Mouse (Mus musculus): ENCODE measurements around the gene Klf3.

Klf3 gene

GRCm38 (mm10) chr5:64833410-64833809, 30.2 kb downstream of the Klf3 start:
- no peak for DNase-seq (ENCODE audit: low read depth, low spot score)

GRCm38 (mm10) chr5:64834213-64834612, 31.0 kb downstream of the Klf3 start:
- no peak for DNase-seq (ENCODE audit: low read depth, low spot score)

- DNase-seq (ENCODE audit: low read depth, low spot score): no peak
Observed at GRCm38 (mm10) chr5:64835295-64835694, 32.1 kb downstream of the Klf3 start.

DNA sequence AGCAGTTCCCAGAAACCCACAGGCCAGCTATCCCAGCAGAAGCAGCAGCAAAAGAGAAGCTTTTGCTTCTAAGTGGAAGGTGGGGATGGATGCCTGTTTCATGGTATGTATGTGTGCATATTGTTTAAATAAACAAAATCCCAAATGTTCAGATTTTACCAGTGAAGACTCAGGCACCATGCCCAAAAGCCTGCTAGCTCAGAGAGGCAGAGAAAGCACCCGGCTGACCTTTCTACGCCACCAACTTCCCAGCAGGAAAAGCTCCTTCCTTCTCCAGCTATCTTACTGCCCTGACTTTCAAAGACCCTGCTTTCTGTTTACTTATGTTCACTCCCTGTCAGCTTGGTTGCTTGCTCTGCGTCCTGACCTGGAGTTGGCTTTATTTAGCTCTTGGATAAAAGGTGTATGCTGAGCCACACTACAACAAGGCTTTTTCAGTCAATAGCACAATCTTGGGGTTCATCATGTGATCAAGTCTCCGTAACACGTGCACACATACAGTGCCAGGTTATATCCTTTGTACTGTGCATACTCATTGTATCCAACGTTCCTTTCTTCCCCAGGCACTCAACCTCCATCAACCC, 35.9 kb downstream of the Klf3 start:
- DNase-seq (ENCODE audit: low read depth, low spot score): no peak

GRCm38 (mm10) chr5:64840087-64840486, 36.9 kb downstream of the Klf3 start:
- DNase-seq (ENCODE audit: low read depth, low spot score): no peak

DNA sequence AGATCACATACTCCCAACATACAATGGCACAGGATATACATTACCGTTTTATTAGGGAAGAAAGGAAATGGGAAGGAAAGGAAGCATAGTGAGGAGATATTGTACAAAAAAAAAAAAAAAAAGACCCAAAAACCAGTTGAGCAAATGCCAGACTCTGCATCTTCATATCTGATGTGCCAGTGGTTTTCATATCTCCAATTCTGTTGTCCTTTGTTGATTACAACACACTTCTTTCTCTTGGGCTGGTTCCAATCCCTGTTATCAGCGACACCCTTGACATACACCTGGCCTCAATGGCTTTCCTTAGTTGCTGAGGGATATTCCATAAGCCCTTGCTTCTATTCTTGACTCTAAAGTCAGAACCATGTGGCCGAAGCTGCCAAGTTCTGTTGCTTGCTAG, 41.4 kb downstream of the Klf3 start:
- no peak for DNase-seq (ENCODE audit: low read depth, low spot score)

- DNase-seq (ENCODE audit: low read depth, low spot score): no peak
Observed at GRCm38 (mm10) chr5:64847305-64847704, 44.1 kb downstream of the Klf3 start.

GRCm38 (mm10) chr5:64849892-64850291, 46.7 kb downstream of the Klf3 start:
- DNase-seq (ENCODE audit: low read depth, low spot score): no peak

DNA sequence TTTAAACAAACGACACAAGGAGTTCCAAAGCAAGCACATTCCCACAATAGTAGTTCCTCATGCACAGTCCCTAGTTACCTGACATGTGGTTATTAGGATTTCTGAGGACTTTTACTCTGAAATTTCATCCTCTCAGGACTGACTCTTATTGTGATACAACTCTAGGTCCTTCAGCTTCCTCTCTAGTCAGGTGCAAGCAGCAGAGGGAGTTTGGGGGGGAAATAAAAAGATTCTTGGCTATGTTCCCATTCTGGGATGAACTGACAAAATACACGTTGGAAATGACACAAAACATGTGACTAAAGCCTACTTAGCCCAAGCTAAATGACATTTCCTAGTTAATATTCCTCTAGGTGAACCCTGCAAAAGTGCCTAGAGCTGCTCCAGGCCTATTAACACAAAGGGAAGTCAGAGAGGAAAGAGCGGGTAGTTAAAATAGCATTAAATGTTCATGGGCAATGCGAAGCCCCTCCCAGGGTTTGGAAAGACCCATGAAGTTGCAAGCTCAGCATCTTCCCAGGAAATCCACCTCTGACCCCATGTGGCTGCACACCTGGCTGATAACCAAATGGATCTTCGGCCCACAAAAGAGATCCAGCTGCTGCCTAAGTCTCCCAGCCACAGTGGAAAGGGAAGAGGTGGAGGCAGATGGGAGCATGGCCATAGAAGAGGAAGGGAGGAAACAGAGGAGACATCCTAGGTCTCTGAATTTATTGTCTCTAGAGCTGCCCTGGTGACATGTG, 49.6 kb downstream of the Klf3 start:
- DNase-seq (ENCODE audit: low read depth, low spot score): no peak

DNA sequence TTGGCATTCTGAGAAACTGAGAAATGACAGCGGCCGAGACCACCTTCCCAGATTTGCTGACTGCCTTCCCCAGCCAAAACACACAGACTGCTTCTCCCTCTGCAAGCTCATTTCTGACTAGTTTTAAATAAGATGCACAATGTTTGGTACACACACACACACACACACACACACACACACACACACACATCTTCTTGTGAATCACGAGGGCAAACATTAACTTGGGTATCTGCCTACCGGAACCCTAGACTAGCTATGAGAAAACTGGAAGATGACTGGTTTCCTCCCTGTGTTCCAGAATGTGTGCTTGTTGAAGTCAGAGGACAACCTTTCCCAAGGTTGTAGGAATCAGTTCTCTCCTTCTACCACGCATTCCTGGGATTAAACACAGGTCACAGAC, 50.2 kb downstream of the Klf3 start:
- no peak for DNase-seq (ENCODE audit: low read depth, low spot score)

DNA sequence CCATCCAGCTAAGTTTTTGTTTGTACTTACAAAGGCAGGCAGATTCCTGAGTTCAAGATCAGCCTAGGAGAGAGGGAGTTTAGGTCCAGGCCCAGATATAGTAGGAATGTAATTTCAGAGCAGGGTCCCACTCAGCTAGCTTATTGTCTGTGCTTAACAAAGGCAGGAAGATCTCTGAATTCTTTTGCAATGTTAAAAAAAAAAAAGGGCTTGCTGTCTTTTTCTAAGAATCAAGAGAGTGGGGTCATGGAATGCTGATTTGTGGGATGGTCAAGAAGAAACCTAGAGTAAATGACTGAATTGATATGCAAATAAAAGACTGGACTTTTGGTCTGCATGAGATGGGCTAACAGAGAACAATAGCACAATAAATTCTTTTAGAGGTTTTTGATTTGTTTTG, 52.0 kb downstream of the Klf3 start:
- DNase-seq (ENCODE audit: low read depth, low spot score): no peak

DNA sequence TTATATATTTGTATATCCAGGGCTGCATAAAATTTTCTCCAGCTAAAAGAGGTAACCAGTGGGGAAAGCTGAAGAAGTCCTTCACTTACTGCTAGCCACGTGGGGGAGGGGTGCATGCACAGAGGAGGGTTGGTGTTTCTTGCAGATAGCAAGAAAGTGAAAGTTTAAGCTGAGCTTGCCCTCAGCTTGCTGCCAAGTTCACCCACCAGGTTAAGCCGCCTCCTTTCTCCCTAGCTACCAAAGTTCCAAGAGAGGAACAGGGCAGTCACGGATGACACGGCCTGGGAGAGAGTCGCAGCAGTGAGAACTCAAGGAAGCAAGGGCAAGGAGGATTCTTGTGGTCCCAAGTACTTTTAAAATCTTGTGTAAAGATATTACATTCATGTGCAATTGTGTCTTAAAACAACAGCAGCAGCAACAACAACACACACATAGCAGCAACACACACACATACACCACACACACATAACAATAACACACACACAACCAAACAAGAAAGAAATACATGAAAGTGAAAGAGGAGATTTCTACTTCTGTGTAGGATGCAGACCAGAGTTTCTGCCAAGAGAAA, 57.8 kb downstream of the Klf3 start:
- no peak for DNase-seq (ENCODE audit: low read depth, low spot score)

GRCm38 (mm10) chr5:64861471-64862199, 58.4 kb downstream of the Klf3 start:
- no peak for DNase-seq (ENCODE audit: low read depth, low spot score)

GRCm38 (mm10) chr5:64862269-64862668, 59.1 kb downstream of the Klf3 start:
- DNase-seq (ENCODE audit: low read depth, low spot score): no peak

DNA sequence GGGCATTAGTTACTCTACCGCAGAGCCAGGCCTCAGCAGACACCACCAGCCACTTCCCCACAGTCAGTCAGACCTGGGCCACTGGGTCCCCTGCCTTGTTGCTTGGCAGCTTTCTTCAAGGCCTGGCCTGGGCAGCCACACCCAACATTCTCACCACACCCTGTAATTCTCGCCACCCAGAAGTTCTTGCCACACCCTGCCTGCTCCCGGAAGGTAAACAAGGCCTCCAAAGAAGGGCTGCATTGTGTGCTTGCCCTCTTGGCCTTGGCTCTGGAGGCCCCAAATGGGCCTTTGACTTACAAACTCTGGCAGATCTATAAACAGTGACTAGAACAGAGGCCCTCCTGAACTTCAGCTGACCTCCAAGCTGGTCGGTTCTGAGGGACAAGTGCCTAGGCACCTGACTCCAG, 61.5 kb downstream of the Klf3 start:
- no peak for DNase-seq (ENCODE audit: low read depth, low spot score)

GRCm38 (mm10) chr5:64865219-64865964, 62.2 kb downstream of the Klf3 start:
- DNase-seq (ENCODE audit: low read depth, low spot score): no peak

GRCm38 (mm10) chr5:64866331-64867050, 63.3 kb downstream of the Klf3 start:
- peak; percentile 29 for DNase-seq (ENCODE audit: low read depth, low spot score)

DNA sequence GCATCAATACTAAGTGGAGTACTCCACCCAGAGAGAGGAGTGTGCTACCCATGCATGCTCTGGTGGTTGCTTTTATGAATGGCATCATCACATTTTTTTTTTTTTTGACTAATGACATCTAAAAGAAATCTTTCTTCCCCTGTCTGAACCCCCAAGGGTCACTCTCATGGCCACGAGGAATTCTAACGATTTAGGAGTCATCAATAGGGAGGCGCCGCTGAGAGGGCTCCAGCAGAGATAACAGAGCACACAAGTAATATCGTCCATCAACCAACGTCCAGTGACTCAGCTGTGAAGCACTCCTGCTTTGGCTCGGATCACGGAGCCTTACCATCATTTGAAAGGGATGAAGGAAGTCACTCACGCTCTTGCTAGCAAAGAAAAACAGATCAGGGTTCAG, 63.9 kb downstream of the Klf3 start:
- DNase-seq (ENCODE audit: low read depth, low spot score): no peak

DNA sequence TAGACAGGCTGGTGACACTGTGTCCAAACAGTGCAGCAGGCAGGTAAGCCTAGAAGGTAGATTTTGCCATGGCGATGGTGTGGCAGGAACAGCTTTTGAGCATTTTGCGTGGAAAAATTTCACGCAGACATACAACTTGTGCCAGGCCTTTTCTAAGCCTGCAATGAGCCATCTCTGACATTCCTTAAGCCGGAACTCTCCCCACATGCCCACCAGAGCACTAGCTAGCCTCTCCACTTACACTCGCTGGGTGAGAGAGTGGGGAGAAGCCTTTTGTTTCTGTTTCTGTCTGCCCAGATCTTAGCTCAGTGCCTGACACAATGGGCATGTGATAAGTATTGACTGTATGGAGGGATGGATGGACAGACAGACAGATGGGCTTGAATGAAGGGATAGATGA, 64.4 kb downstream of the Klf3 start:
- no peak for DNase-seq (ENCODE audit: low read depth, low spot score)

GRCm38 (mm10) chr5:64876086-64876830, 73.1 kb downstream of the Klf3 start:
- DNase-seq (ENCODE audit: low read depth, low spot score): no peak

Measured in retina, adult 2 months (tissue).